Mouse (Mus musculus): ENCODE measurements at regions not wholly inside any gene's neighbourhood (a gene's known extent, or its start where the extent isn't known, plus 50 kb on each side); places are given as distances from the start of the nearest gene placed in this dataset.

DNA sequence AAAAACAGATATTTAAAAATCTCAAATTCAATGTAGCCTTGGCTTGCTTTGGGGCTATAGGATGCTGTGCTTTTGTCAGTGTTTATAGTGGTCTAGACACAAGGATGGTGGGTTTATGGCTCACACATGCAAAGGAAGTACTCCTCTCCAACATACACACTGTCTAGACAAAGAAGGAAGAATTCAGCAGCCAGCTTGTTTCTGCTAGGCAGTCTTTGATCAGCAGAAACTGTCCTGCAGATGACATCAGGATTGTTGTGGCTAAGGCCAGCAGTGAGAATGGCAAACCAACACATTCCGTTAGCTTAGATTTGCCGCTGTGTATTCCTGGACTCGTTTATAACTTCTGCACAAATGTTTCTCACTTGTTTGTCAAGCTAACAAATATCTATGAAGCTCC is 325.9 kb upstream of the Actbl2 start:
- TF ChIP-seq POLR2A (IDR thresholded peaks at IDR 0.05; ENCODE audit: insufficient read length, low read depth) (no peak), POLR2AphosphoS2 (IDR thresholded peaks at IDR 0.05; ENCODE audit: insufficient read length, low read depth) (no peak), MYOD1 (IDR thresholded peaks at IDR 0.05; ENCODE audit: control insufficient read depth in 1 of 3, insufficient read length in 2 of 3, low read depth in 2 of 3) (no peak), TCF12 (IDR thresholded peaks at IDR 0.05; ENCODE audit: insufficient read depth, poor library complexity, severe bottlenecking) (no peak), USF1 (IDR thresholded peaks at IDR 0.05; ENCODE audit: low read depth) (no peak)

All from myocyte (in vitro differentiated cells).